Mouse (Mus musculus) limb, embryonic 13.5 days (tissue): ENCODE measurements around the gene Gm10300. TPM values are rescaled to one million over a fixed set of nuclear protein-coding genes. Genes with fewer than 3 reads are reported as not detected.

Experiments used
- polyA plus RNA-seq: library from polyadenylated mRNA; unstranded; fragments of >200 nt; fragmentation: Nextera tagmentation; extraction: Ambion mirVana; gene quantifications from 2 replicates; pipeline ENCODE4 v1.2.1, GENCODE M21; 2015

Gm10300 gene
- polyA plus RNA-seq, 1 experiment from 2014 or later = not detected

Other genes starting within 250 kb of the Gm10300 start
- 14.6 and 20.0 TPM in 2 replicates for gene Ptpru, start 236.4 kb upstream of the Gm10300 start, polyA plus RNA-seq
- 40.5 and 44.1 TPM in 2 replicates for gene Mecr, start 231.2 kb upstream of the Gm10300 start, polyA plus RNA-seq
- gene Srsf4, start 201.1 kb upstream of the Gm10300 start, polyA plus RNA-seq = 123 and 129 TPM in 2 replicates
- 2.5 and 2.6 TPM in 2 replicates for gene Tmem200b, start 152.9 kb upstream of the Gm10300 start, polyA plus RNA-seq
- 70.4 and 78.8 TPM in 2 replicates for gene Epb41, start 624 bp downstream of the Gm10300 start, polyA plus RNA-seq
- 0.31 and 0.43 TPM in 2 replicates for gene Oprd1, start 69.8 kb downstream of the Gm10300 start, polyA plus RNA-seq
- gene Ythdf2, start 137.6 kb downstream of the Gm10300 start, polyA plus RNA-seq = 126 and 127 TPM in 2 replicates
- 42.1 and 45.3 TPM in 2 replicates for gene Gmeb1, start 186.9 kb downstream of the Gm10300 start, polyA plus RNA-seq
- 50.6 and 55.6 TPM in 2 replicates for gene Taf12, start 199.7 kb downstream of the Gm10300 start, polyA plus RNA-seq
- 1.7 and 1.9 TPM in 2 replicates for gene Rab42, start 228.7 kb downstream of the Gm10300 start, polyA plus RNA-seq